Mouse (Mus musculus) cortical plate, adult 2 months (tissue): ENCODE data around the gene Zeb2.

Source experiments
- CTCF ChIP-seq: fragments of 200-500 bp; IDR thresholded peaks from 2 replicates; pipeline ENCODE4 v1.5.1; 2011; ENCODE audit warnings: mild to moderate bottlenecking, control low read depth, low read length; ENCODE audit not compliant: insufficient read depth; ENCODE audit errors: extremely low read depth
- POLR2A ChIP-seq: fragments of 200-500 bp; IDR thresholded peaks from 2 replicates; pipeline ENCODE4 v1.6.1; 2011; ENCODE audit warnings: mild to moderate bottlenecking, low read length, control low read depth; ENCODE audit not compliant: insufficient read depth; ENCODE audit errors: extremely low read depth

DNA sequence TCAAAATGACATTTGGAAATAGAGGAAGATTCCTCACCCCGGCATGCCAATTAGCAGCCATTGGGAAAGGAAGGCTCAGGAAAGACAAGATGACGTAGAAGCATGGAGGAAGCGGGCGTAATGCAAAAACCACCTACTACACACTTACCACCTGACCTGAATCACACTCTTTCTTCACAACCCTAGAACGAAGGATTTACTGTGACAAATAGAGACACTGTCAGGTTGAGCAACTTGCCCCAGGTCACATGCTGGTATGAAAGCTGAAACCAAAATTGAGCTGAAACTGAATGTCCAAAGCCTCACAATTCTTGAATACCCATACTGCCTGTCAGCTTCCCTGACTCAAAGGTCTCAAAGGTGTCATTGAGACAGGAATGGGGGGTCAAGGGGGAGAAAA lies 31.5 kb downstream of the Zeb2 start:
- TF ChIP-seq POLR2A (no peak), CTCF (no peak)
